Mouse (Mus musculus): ENCODE data around the gene 4931414P19Rik.
"Not testable (repeated sequence)": the region's sequence is repeated elsewhere in the genome, so short reads cannot be mapped to it uniquely, and the experiment has no call there.

The 4931414P19Rik gene

DNA sequence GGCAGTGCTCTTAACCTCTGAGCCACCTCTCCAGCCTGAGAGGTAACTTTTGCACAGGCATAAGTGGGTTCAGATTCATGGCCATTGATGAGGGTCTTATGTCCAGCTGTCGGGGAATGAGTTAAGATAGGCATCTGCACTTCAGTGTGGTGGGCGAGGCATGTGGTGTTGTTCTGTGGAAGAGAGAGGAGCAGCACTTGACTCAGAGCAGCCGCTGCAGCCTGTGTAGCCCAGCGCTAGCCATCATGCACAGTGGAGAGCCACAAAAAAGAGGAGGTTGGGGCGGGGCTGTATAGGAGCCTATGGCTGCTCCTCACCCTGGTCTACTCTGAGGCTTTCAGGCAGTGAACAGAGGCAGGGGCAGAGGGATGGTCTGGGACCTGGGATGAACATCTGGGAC is 22.3 kb upstream of the 4931414P19Rik start:
- no peak for DNase-seq (ENCODE audit: low read depth)

- no peak for DNase-seq (ENCODE audit: low read depth)
Measured at GRCm38 (mm10) chr14:54624976-54625375, 19.2 kb upstream of the 4931414P19Rik start.

- no peak for DNase-seq (ENCODE audit: low read depth)
Measured at GRCm38 (mm10) chr14:54623334-54623733, 17.5 kb upstream of the 4931414P19Rik start.

- no peak for DNase-seq (ENCODE audit: low read depth)
Measured at GRCm38 (mm10) chr14:54621133-54621532, 15.3 kb upstream of the 4931414P19Rik start, which contains the start of gene Psmb11. Gene Psmb11 (plus strand): TSS chr14:54621433.

GRCm38 (mm10) chr14:54617897-54618365 is 12.1 kb upstream of the 4931414P19Rik start, which contains the start of gene Psmb5:
Gene Psmb5 (minus strand): TSS chr14:54618022.
- DNase-seq (ENCODE audit: low read depth) = peak; percentile 93

DNA sequence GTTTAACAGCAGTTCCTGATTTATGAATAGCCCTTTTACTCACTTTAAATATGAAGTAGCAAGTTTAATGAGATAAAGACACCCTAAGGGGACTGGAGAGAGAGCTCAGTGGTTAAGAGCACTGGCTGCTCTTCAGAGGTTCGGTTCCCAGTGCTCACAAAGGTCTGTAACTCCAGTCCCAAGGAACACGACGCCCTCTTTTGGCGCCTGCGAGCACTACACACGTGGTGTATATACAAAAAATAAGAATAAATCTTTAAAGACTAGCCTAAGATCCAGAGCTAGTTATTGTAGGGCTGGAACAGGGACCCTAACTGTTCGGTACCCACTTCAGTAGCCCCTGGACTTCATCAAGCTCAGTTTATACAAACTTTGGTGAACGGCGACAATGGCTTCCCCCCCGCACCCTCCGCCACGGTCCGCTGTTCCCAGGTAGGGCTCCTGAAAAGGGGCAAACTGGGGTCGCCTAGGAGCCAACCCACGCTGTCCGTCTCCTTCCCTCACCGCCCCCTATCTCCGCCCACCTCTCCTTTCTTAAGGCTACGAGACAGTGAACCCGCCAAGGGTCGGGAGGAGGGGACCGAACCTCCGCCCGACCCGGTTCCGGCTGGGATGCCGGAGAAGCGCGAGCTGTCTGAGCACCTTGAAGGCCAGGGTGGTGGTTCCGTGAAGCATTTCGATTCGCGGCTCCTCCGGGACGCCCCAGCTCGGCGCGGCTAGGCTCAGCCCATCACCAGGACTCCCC is 11.5 kb upstream of the 4931414P19Rik start:
- DNase-seq (ENCODE audit: low read depth) = peak; percentile 68

GRCm38 (mm10) chr14:54616226-54616825 is 10.5 kb upstream of the 4931414P19Rik start:
- DNase-seq (ENCODE audit: low read depth) = no peak

DNA sequence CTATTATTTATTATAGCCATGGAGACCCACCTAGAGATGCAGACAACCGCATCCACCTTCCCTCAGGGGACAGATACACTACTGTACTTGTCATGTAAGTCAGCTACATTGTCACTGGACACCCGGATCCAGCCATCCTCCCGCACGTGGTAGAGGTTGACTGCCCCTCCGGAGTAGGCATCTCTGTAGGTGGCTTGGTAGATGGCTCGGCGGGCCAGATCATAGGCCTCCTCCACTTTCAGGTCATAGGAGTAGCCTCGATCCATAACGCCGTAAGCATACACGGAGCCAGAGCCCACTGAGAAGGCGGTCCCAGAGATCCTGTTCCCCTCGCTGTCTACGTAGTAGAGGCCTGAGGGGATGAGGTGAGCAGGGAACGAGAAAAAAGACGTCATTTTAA is 8.3 kb upstream of the 4931414P19Rik start:
- not testable (repeated sequence) for DNase-seq (ENCODE audit: low read depth)

- DNase-seq (ENCODE audit: low read depth) = no peak
Measured at GRCm38 (mm10) chr14:54610648-54611047, 4.9 kb upstream of the 4931414P19Rik start.

GRCm38 (mm10) chr14:54609962-54610361 is 4.2 kb upstream of the 4931414P19Rik start:
- peak; percentile 65 for DNase-seq (ENCODE audit: low read depth)

DNA sequence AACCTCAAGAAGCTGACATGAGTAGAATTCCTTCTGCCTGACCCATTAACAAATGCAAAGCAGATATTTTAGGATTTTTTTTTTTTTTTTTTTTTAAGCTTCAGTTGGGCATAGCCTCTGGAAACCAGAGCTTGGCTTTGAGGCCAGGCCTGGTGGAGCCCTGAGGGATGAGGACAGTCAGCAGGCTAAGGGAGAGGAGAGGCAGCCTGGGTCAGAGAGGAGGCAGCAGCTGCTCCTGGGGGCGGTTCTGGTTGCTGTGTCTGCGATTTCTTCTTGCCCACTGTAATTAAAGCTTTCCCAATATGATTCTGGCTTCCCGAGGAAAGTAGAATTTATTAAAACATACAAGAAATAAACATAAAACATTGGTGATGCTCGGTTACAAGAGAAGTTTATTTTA is 3.5 kb upstream of the 4931414P19Rik start:
- DNase-seq (ENCODE audit: low read depth) = no peak

GRCm38 (mm10) chr14:54607226-54607625 is 1.4 kb upstream of the 4931414P19Rik start:
- no peak for DNase-seq (ENCODE audit: low read depth)

DNA sequence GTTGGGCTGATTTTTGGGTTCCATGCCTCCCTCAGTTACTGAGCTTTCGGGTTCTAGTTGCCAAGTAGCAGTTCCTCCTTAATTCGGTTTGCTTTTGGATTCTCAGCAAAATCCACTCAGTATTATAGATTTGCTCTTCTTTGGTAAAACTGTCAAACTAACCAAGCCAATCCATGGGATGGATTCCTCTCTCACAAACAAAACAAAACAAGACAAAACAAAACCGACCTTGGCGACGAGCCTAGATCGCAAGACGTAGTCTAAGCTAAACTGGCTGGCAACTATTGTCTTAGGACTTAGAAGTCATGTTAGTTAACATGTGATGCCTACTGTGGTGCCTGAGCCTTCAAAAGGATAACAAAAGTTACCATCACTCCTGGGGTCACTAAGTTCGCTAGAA is 2.1 kb downstream of the 4931414P19Rik start:
- DNase-seq (ENCODE audit: low read depth) = no peak

DNA sequence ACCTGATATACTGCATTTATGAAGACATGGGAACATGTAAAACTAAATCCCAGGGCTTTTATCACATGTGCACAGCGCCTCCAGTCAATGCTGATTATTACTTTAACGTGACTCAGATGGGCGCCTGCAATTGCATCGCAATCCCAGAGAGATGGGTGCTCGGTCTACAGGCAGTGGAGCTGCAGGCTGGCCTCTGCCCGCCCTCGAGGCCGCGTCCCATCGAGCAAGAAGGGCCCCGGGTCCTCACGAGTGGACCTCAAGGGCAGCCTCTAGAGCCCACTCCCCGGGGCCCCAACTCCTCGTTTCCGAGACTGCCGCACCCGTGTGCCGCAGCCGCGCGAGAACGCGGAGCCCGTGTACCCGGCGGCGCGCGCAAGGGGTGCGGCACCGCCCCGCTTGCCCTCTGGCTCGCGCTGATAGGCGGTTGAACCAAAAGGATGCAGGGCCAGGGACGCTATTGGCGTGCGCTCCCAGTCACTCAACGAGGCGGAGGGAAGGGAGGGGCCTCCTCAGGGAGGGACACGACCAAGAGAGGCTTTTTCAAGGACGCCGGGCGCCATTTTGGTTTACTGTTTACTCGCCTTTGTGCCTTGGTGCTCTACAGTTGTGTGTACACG is 2.6 kb downstream of the 4931414P19Rik start:
- peak; percentile 97 for DNase-seq (ENCODE audit: low read depth)

DNA sequence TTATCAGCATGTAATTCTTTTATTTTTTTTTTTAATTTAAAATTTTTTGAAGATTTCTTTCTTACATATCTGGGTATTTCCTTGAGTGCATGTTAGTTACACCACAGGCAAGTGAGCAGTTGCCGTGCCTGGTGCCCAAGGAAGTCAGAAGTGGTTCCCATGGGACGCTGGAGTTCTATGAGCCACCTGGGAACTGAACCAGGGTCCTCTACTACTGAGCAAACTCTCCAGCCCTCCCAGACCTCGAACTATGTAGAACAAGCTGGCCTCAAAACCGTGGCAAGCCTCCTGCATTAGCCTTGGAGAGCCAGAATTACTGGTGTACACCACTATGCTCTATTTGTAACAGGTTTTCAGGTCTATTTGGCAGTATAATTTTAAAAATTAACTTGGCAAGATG is 3.2 kb downstream of the 4931414P19Rik start:
- DNase-seq (ENCODE audit: low read depth) = no peak

- DNase-seq (ENCODE audit: low read depth) = no peak
Measured at GRCm38 (mm10) chr14:54601601-54602000, 4.2 kb downstream of the 4931414P19Rik start.

- peak; percentile 71 for DNase-seq (ENCODE audit: low read depth)
Measured at GRCm38 (mm10) chr14:54597084-54597483, 8.7 kb downstream of the 4931414P19Rik start.

- DNase-seq (ENCODE audit: low read depth) = no peak
Measured at GRCm38 (mm10) chr14:54594631-54595414, 11.0 kb downstream of the 4931414P19Rik start.

- DNase-seq (ENCODE audit: low read depth) = no peak
Measured at GRCm38 (mm10) chr14:54594055-54594454, 11.7 kb downstream of the 4931414P19Rik start.

GRCm38 (mm10) chr14:54592319-54592934 is 13.4 kb downstream of the 4931414P19Rik start:
- no peak for DNase-seq (ENCODE audit: low read depth)

DNA sequence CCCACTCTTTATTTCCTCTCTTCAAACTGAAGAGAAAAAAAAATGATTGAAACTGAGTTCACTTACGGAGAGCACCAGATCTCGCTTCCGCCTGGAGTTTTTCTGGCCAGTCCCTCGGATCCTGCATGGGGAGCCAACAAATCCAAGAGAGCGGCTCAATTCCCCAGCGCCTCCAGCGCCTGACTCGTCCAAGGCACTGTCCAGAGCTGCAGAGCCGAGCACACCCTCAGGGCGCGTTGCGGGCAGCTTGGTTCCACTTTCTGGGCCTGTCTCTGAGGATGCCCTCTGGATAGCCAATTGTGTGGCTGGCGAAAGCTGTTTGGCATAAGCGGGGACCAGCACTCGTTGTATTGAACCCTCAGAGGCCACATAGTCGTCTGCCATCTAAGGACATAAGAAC is 14.7 kb downstream of the 4931414P19Rik start:
- DNase-seq (ENCODE audit: low read depth) = no peak

Measured in naive thymus-derived CD4-positive, alpha-beta T cell, adult 2 months (primary cell).